Mouse (Mus musculus) stomach, embryonic 15.5 days (tissue): ENCODE results near the gene Ttll11. TPM values are rescaled to one million over a fixed set of nuclear protein-coding genes. Genes with fewer than 3 reads are reported as not detected.

Source experiments
- ATAC-seq: fragments of 200-750 bp; cut with Nextera tagmentation; 2 replicates; pipeline ENCODE4 v1.8.0; 2017; ENCODE audit warnings: low read depth, moderate number of reproducible peaks, moderate TSS enrichment; ENCODE audit not compliant: insufficient read depth, low FRiP score
- H3K27ac ChIP-seq: fragments of 300-500 bp; sonication (generic); 2 replicates; pipeline ENCODE4 v1.5.1; 2015; ENCODE audit warnings: mild to moderate bottlenecking, inconsistent platforms
- H3K27me3 ChIP-seq: fragments of 300-500 bp; sonication (generic); replicated peaks from 2 replicates; pipeline ENCODE4 v1.6.1; 2015; ENCODE audit warnings: inconsistent platforms
- H3K36me3 ChIP-seq: fragments of 300-500 bp; sonication (generic); 2 replicates; pipeline ENCODE4 v1.6.1; 2015; ENCODE audit warnings: inconsistent platforms
- H3K4me1 ChIP-seq: fragments of 300-500 bp; sonication (generic); 2 replicates; pipeline ENCODE4 v1.6.1; 2015; ENCODE audit warnings: inconsistent platforms
- H3K4me2 ChIP-seq: fragments of 300-500 bp; sonication (generic); 2 replicates; pipeline ENCODE4 v1.6.1; 2015; ENCODE audit warnings: mild to moderate bottlenecking, inconsistent platforms
- H3K4me3 ChIP-seq: fragments of 300-500 bp; sonication (generic); replicated peaks from 2 replicates; pipeline ENCODE4 v1.5.1; 2015; ENCODE audit warnings: inconsistent platforms
- H3K9ac ChIP-seq: fragments of 300-500 bp; sonication (generic); 2 replicates; pipeline ENCODE4 v1.6.1; 2015; ENCODE audit warnings: inconsistent platforms
- H3K9me3 ChIP-seq: fragments of 300-500 bp; sonication (generic); 2 replicates; pipeline ENCODE4 v1.6.1; 2016; ENCODE audit warnings: inconsistent platforms
- WGBS: fragments of 180-500 bp; shearing (Covaris S2); methylation state at CpG from one replicate; pipeline ENCODE4 v1.1.7; 2015; 5-methylcytosine and 5-hydroxymethylcytosine counted together
- polyA plus RNA-seq: library from polyadenylated mRNA; unstranded; fragments of >200 nt; fragmentation: Nextera tagmentation; extraction: Ambion mirVana; gene quantifications from 2 replicates; pipeline ENCODE4 v1.2.1, GENCODE M21; 2015

The Ttll11 gene
- polyA plus RNA-seq, 1 experiment from 2014 or later = 0.65 TPM

DNA sequence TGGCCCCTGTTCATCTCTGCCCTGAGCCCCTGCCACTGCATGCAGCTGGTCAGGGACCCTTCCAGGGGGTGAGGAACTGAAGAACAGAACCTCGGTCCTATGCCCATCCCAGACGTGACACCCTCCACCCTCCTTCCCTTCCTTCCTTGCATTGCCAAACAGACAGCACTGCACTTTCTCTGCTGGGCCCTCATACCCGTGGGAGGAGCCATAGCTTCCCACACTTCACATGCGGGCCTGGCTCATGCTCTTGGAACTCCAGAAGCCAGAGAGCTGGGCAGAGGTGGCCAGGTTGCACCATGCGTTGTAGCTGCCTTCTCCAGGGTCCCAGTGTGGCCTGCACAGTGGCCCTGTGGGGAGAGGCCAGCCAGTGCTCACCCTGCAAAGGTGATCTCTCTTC, 251.1 kb downstream of the Ttll11 start:
- Histone ChIP-seq H3K9me3 (no peaks in the 10 kb centered on the region), H3K4me1 (peaks cover 20% of the 10 kb centered on the region), H3K36me3 (peaks cover 31% of the 10 kb centered on the region), H3K27me3 (no peaks in the 10 kb centered on the region), H3K4me2 (no peak overlapping the region), H3K27ac (peak overlapping the region; percentile 48; the same call in 1 of the 2 replicates), H3K4me3 (no peak overlapping the region), H3K9ac (no peak overlapping the region)
- WGBS = 31% methylated on average over 5 of the region's 5 CpGs
- no peak for ATAC-seq

DNA sequence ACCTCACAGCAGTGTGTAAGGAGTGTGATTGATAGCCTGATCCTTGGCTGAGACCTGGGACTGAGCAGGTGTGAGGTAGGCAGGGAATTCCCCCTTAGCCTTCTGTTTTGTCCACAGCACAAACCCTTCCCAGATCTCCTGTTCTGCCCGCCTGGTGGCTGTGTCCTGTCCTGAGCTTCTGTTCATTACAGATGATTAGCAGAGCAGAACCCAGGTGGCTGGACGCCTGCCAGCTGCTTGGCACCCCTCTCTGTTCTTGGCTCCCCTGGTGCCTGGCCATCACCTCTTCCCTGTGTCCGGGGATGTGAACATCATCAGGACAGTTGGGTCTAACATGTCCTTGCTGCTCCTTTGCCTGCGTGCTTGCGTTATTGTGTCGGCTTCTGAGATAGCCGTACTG, 256.0 kb downstream of the Ttll11 start:
- no peaks in the 10 kb centered on the region for H3K9me3 ChIP-seq
- H3K36me3 ChIP-seq = peaks cover 65% of the 10 kb centered on the region
- no peak overlapping the region for H3K4me2 ChIP-seq
- WGBS = 92% methylated on average over 7 of the region's 7 CpGs
- no peak overlapping the region for H3K4me3 ChIP-seq
- no peak overlapping the region for H3K27ac ChIP-seq
- H3K9ac ChIP-seq = no peak overlapping the region
- ATAC-seq = no peak
- H3K27me3 ChIP-seq = no peaks in the 10 kb centered on the region
- peaks cover 8% of the 10 kb centered on the region for H3K4me1 ChIP-seq

DNA sequence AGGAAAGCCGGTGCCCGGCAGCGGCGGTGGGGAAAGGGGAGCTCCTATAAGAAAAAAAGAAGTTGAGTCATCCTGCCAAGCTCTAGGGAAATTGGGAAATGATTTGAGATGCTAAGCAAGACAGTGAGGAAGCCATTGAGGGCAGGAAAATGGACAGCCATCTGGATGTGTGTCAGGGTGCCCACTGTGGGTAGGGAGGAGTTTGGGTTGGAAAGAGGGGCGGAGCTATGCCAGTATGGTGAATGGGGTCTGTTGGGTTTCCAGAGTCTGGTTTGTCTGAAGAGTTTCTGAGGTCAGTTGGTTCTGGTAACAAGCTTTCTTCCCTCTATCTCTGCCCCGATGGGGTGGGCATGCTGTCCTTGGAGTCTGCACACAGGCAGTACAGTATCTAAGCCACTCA, 256.4 kb downstream of the Ttll11 start:
- Histone ChIP-seq H3K36me3 (peaks cover 66% of the 10 kb centered on the region), H3K4me3 (no peak overlapping the region), H3K27ac (no peak overlapping the region), H3K9ac (no peak overlapping the region), H3K4me2 (no peak overlapping the region), H3K9me3 (no peaks in the 10 kb centered on the region), H3K4me1 (peaks cover 4% of the 10 kb centered on the region; the same call in 1 of the 2 replicates), H3K27me3 (no peaks in the 10 kb centered on the region)
- no peak for ATAC-seq
- WGBS = 94% methylated on average over 6 of the region's 6 CpGs

DNA sequence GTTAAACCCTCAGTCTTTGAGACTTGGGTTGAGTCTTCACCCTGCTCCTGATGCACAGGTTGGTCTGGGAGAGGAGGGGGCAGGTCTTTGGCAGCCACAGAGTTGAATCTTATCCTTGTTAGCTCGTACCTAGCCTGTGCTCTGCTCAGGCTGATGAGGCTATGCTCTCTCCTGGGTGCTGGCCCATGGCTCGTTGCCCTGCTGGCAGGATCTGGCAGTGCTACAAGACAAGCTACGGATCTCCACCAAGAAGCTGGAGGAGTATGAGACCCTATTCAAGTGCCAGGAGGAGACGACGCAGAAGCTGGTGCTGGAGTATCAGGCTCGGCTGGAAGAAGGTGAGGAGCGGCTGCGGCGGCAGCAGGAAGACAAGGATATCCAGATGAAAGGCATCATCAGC, 256.9 kb downstream of the Ttll11 start:
- Histone ChIP-seq H3K27me3 (no peaks in the 10 kb centered on the region), H3K4me3 (no peak overlapping the region), H3K27ac (no peak overlapping the region), H3K9me3 (no peaks in the 10 kb centered on the region), H3K4me2 (no peak overlapping the region), H3K4me1 (no peaks in the 10 kb centered on the region), H3K36me3 (peaks cover 67% of the 10 kb centered on the region), H3K9ac (no peak overlapping the region)
- no peak for ATAC-seq
- 87% methylated on average over 9 of the region's 9 CpGs for WGBS

DNA sequence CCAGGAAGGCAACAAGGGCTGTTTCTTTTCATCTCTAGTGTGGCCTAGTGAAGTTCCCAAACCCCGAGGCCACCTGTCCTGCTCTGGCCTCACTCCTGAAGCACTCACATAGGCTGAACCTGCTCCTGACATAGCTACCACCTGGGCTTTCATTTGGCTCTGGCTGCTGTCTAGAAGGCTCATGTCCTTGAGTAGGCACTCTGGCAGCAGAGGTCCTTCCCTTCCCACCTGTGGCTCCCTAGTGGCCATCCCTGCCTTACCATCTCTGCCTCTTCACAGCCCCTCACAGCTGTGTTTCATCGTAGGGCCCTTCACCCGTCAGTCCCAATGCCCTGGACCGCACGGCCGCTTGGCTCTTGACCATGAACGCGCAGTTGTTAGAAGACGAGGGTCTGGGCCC, 258.8 kb downstream of the Ttll11 start:
- Histone ChIP-seq H3K9ac (no peak overlapping the region), H3K36me3 (peaks cover 71% of the 10 kb centered on the region), H3K4me3 (no peak overlapping the region), H3K9me3 (no peaks in the 10 kb centered on the region), H3K27ac (no peak overlapping the region), H3K4me1 (no peaks in the 10 kb centered on the region), H3K4me2 (no peak overlapping the region), H3K27me3 (no peaks in the 10 kb centered on the region)
- no peak for ATAC-seq
- 87% methylated on average over 9 of the region's 9 CpGs for WGBS

DNA sequence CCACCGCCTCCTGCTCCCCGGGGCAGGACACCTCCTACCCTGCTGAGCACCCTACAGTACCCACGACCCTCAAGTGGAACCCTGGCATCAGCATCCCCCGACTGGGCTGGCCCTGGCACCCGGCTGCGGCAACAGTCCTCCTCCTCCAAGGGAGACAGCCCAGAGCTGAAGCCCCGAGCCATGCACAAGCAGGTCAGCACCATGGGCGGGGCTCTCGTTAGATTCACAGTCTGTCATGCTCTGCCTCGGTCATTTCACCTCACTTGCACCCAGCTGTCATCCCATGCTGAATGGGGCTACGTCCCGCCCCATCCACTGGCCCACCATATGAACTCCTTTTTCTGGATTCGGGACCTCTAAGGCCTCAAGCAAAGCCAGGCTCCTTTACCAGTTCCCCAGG, 259.2 kb downstream of the Ttll11 start:
- 93% methylated on average over 13 of the region's 13 CpGs for WGBS
- Histone ChIP-seq H3K27ac (no peak overlapping the region), H3K27me3 (no peaks in the 10 kb centered on the region), H3K4me2 (no peak overlapping the region), H3K4me1 (no peaks in the 10 kb centered on the region), H3K4me3 (no peak overlapping the region), H3K36me3 (peaks cover 75% of the 10 kb centered on the region), H3K9me3 (no peaks in the 10 kb centered on the region), H3K9ac (no peak overlapping the region)
- no peak for ATAC-seq

DNA sequence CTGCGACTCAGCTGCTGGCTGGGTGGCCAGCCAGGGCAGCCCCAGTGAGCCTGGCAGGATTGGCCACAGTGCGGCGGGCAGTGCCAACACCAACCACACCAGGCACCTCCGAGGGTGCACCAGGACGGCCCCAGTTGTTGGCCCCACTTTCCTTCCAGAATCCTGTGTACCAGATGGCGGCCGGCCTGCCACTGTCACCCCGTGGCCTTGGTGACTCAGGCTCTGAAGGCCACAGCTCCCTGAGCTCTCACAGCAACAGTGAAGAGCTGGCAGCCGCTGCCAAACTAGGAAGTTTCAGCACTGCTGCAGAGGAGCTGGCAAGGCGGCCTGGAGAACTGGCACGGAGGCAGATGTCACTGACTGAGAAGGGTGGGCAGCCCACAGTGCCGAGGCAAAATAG, 259.6 kb downstream of the Ttll11 start:
- Histone ChIP-seq H3K27ac (no peak overlapping the region), H3K36me3 (peaks cover 77% of the 10 kb centered on the region), H3K9me3 (no peaks in the 10 kb centered on the region), H3K4me2 (no peak overlapping the region), H3K9ac (no peak overlapping the region), H3K4me1 (no peaks in the 10 kb centered on the region), H3K4me3 (no peak overlapping the region), H3K27me3 (no peaks in the 10 kb centered on the region)
- WGBS = 91% methylated on average over 12 of the region's 12 CpGs
- ATAC-seq = no peak

DNA sequence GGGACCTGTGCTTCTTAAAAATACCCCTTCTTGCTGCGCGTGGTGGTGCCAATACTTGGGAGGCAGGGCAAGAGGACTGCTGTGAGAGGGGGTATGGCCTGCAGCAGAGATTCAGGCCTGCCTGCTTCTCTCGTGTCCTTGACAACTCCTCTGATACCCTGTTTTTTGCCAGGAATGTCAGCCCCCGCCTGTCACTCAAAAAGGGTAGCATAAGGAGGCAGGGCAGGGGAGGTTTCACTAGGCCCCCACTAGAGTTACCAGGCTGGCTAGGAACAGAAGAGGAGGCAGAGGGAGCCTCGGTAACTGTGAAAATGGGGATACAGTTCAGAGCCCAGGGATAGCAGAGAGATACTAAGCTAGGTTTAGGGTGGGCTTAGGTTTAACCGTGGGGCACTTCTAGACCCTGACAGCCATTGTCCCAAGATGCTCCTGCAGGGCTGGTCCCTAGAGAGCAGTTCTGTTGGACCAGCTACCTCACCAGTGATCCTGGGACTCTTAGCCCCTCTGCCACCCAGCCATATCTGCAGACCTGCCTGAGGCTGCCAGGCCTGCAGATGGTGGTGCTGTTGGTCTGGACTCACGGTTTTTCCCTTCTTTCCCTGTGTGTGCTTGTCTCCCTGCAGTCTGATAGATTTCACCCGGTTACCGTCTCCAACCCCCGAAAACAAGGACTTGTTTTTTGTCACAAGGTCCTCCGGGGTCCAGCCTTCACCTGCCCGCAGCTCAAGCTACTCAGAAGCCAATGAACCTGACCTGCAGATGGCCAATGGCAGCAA, 260.3 kb downstream of the Ttll11 start:
- Histone ChIP-seq H3K9ac (no peak overlapping the region), H3K4me1 (peaks cover 7% of the 10 kb centered on the region; the same call in 1 of the 2 replicates), H3K4me2 (no peak overlapping the region), H3K27me3 (no peaks in the 10 kb centered on the region), H3K4me3 (no peak overlapping the region), H3K36me3 (peaks cover 78% of the 10 kb centered on the region), H3K27ac (no peak overlapping the region), H3K9me3 (no peaks in the 10 kb centered on the region)
- 87% methylated on average over 12 of the region's 12 CpGs for WGBS
- ATAC-seq = no peak

DNA sequence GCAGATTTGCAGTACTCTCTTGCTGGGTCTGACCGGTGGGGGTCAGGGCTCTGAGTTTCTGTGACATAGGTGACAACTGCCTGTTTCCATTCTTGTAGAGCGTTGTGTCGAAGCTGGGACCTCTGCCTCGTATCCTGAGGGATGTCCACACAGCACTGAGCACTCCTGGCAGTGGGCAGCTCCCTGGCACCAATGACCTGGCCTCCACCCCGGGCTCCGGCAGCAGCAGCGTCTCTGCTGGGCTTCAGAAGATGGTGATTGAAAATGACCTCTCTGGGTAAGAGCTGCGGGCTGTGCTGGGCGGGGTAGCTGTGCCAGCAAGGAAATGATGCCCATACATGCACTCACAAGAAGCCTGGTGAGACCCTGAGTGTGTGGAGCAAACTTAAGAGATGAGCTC, 261.1 kb downstream of the Ttll11 start:
- Histone ChIP-seq H3K9ac (no peak overlapping the region), H3K4me2 (no peak overlapping the region), H3K4me3 (no peak overlapping the region), H3K9me3 (no peaks in the 10 kb centered on the region), H3K4me1 (peaks cover 10% of the 10 kb centered on the region; the same call in 1 of the 2 replicates), H3K27ac (no peak overlapping the region), H3K36me3 (peaks cover 79% of the 10 kb centered on the region), H3K27me3 (no peaks in the 10 kb centered on the region)
- no peak for ATAC-seq
- 93% methylated on average over 9 of the region's 9 CpGs for WGBS

DNA sequence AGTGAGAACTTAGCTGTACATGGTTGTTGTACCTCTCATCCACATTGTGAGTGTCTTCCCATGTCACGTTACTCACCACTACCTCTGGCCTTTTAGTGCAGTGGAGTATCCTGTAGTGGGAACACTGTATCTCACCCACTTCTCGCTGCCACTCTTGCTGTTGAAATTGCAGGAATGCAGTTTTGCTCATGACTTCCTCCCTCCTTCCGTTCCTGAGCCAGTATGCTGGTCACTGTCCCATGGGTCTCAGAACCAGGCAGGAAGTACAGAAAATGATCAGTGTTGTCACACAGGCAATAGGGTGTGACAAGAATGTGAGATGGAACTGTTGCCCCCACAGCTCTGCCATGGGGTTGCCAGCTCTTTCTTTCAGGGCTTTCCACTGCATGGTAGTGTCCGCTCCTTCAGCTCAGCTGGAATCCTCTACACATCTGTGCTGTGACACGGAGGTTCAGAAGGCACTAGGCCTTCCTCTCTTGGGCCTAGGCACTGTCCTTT, 261.7 kb downstream of the Ttll11 start:
- Histone ChIP-seq H3K4me3 (no peak overlapping the region), H3K27me3 (no peaks in the 10 kb centered on the region), H3K9me3 (no peaks in the 10 kb centered on the region), H3K9ac (no peak overlapping the region), H3K4me1 (peaks cover 10% of the 10 kb centered on the region; the same call in 1 of the 2 replicates), H3K4me2 (no peak overlapping the region), H3K36me3 (peaks cover 75% of the 10 kb centered on the region), H3K27ac (no peak overlapping the region)
- no peak for ATAC-seq
- 79% methylated on average over 5 of the region's 5 CpGs for WGBS

DNA sequence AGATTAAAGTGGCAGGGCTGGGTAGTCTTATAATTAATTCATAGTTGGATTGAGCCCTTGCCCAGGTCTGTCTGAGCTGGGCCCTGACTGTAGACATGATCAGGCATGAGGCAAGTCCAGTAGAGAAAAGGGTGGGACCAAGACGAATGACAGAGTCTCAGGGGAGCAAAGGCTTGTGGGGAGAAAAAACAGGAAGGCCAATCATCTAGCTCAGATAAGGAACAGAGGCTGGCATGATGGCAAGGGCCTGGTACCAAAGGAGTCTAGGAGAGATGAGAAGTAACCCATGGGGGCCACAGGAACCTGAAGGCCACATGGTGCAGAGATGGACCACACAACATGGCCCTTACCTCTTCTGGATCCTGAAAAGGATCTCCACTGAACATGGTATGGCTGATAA, 263.5 kb downstream of the Ttll11 start:
- Histone ChIP-seq H3K4me2 (no peak overlapping the region), H3K4me3 (no peak overlapping the region), H3K9ac (no peak overlapping the region), H3K4me1 (peaks cover 10% of the 10 kb centered on the region; the same call in 1 of the 2 replicates), H3K36me3 (peaks cover 73% of the 10 kb centered on the region), H3K27me3 (no peaks in the 10 kb centered on the region), H3K27ac (no peak overlapping the region), H3K9me3 (no peaks in the 10 kb centered on the region)
- ATAC-seq = no peak
- 58% methylated on average over 1 of the region's 1 CpGs for WGBS

DNA sequence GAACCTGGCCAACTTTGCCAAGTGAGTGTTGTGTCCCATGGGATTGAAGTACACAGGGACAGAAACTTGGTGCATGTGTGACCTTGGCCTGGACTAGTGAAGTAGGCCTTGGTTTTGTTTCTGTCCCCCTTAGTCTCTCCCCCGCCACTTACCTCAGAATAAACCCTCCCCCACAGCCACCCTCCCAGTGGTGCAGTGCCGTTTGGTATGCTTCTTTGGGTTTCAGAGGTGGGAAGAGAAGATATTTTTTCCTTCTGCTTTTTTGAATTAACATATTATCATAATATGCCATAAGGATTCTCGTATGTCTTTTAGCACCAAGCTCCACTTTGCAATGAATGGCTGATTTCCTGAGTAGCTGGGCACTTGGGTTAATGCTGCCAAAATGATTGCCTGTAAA, 264.2 kb downstream of the Ttll11 start:
- 80% methylated on average over 3 of the region's 3 CpGs for WGBS
- ATAC-seq = no peak
- no peak overlapping the region for H3K4me3 ChIP-seq

More for the DNA sequence above, 264.2 kb downstream of the Ttll11 start:
- no peak overlapping the region for H3K4me2 ChIP-seq
- H3K9ac ChIP-seq = no peak overlapping the region
- H3K9me3 ChIP-seq = no peaks in the 10 kb centered on the region
- no peaks in the 10 kb centered on the region for H3K27me3 ChIP-seq
- H3K4me1 ChIP-seq = peaks cover 10% of the 10 kb centered on the region; the same call in 1 of the 2 replicates
- peaks cover 73% of the 10 kb centered on the region for H3K36me3 ChIP-seq
- no peak overlapping the region for H3K27ac ChIP-seq
